Mouse (Mus musculus) kidney, embryonic 16.5 days (tissue): ENCODE data around the gene Rpf2. TPM values are rescaled to one million over a fixed set of nuclear protein-coding genes. Genes with fewer than 3 reads are reported as not detected.

Experiments used
- ATAC-seq: fragments of 200-750 bp; cut with Nextera tagmentation; 2 replicates; pipeline ENCODE4 v1.8.0; 2017; ENCODE audit warnings: moderate TSS enrichment; ENCODE audit not compliant: low FRiP score, low TSS enrichment
- H3K27ac ChIP-seq: fragments of 300-500 bp; sonication (generic); 2 replicates; pipeline ENCODE4 v1.5.1; 2014; ENCODE audit warnings: low read length
- H3K27me3 ChIP-seq: fragments of 300-500 bp; sonication (generic); 2 replicates; pipeline ENCODE4 v1.6.1; 2014; ENCODE audit warnings: low read length, control low read depth, mixed read lengths; ENCODE audit not compliant: insufficient read depth
- H3K36me3 ChIP-seq: fragments of 300-500 bp; sonication (generic); 2 replicates; pipeline ENCODE4 v1.6.1; 2014; ENCODE audit warnings: low read length, control low read depth, mixed read lengths; ENCODE audit not compliant: insufficient read depth
- H3K4me1 ChIP-seq: fragments of 300-500 bp; sonication (generic); 2 replicates; pipeline ENCODE4 v1.6.1; 2014; ENCODE audit warnings: low read length, control low read depth, mixed read lengths; ENCODE audit not compliant: insufficient read depth
- H3K4me2 ChIP-seq: fragments of 300-500 bp; sonication (generic); replicated peaks from 2 replicates; pipeline ENCODE4 v1.6.1; 2014; ENCODE audit warnings: low read depth, low read length
- H3K4me3 ChIP-seq: fragments of 300-500 bp; sonication (generic); 2 replicates; pipeline ENCODE4 v1.5.1; 2014; ENCODE audit warnings: mild to moderate bottlenecking, low read length
- H3K9ac ChIP-seq: fragments of 300-500 bp; sonication (generic); replicated peaks from 2 replicates; pipeline ENCODE4 v1.6.1; 2014; ENCODE audit warnings: low read length
- H3K9me3 ChIP-seq: fragments of 300-500 bp; sonication (generic); 2 replicates; pipeline ENCODE4 v1.6.1; 2016; ENCODE audit warnings: low read length, control low read depth
- WGBS: fragments of 180-500 bp; shearing (Covaris S2); extraction: QIAGEN DNeasy Blood & Tissue Kit; methylation state at CpG from one replicate; pipeline ENCODE4 v1.1.7; 2014; 5-methylcytosine and 5-hydroxymethylcytosine counted together
- polyA plus RNA-seq: library from polyadenylated mRNA; unstranded; fragments of >200 nt; fragmentation: Nextera tagmentation; extraction: Ambion mirVana; gene quantifications from 2 replicates; pipeline ENCODE4 v1.2.1, GENCODE M21; 2015

The Rpf2 gene
- polyA plus RNA-seq, 1 experiment from 2014 or later = 71.0 TPM

- Histone ChIP-seq H3K9me3 (no peaks in the 10 kb centered on the region), H3K36me3 (peaks cover 22% of the 10 kb centered on the region), H3K4me2 (peak overlapping the region; percentile 89), H3K9ac (peak overlapping the region; percentile 91), H3K27me3 (no peaks in the 10 kb centered on the region), H3K4me1 (peaks cover 12% of the 10 kb centered on the region), H3K27ac (peak overlapping the region; percentile 98), H3K4me3 (peak overlapping the region; percentile 80)
- WGBS = 2% methylated on average over 5 of the region's 5 CpGs
- peak; percentile 84 for ATAC-seq
Observed at GRCm38 (mm10) chr10:40256716-40257115, 9.9 kb upstream of the Rpf2 start.

GRCm38 (mm10) chr10:40250969-40251368, 4.1 kb upstream of the Rpf2 start:
- peaks cover 50% of the 10 kb centered on the region for H3K36me3 ChIP-seq
- H3K9ac ChIP-seq = no peak overlapping the region

DNA sequence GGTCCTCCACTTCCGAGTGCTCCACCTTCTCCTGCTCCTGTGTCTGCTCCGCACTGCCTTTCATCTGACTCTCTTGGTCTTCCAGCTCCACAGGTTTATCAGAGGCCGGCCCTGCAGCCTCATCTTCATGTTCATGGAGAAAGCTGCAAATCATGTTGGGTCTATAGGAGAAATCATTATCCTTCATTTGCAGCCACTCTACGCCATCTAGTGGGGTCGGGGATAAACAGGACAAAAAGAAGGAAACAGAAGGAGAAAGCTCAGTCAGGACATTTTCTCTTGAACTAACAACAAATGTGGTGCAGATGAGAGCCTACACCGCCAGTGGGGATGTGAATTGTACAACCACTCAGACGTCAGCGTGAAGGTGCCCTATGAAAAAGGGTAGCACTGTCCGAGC, 2.8 kb upstream of the Rpf2 start:
- WGBS = 87% methylated on average over 9 of the region's 9 CpGs
- no peaks in the 10 kb centered on the region for H3K9me3 ChIP-seq
- peaks cover 8% of the 10 kb centered on the region; the same call in 1 of the 2 replicates for H3K4me1 ChIP-seq
- peaks cover 47% of the 10 kb centered on the region for H3K36me3 ChIP-seq
- no peak for ATAC-seq
- no peaks in the 10 kb centered on the region for H3K27me3 ChIP-seq
- H3K4me2 ChIP-seq = no peak overlapping the region
- no peak overlapping the region for H3K9ac ChIP-seq
- H3K27ac ChIP-seq = no peak overlapping the region
- no peak overlapping the region for H3K4me3 ChIP-seq

More at GRCm38 (mm10) chr10:40250969-40251368, 4.1 kb upstream of the Rpf2 start:
- no peaks in the 10 kb centered on the region for H3K9me3 ChIP-seq
- 90% methylated on average over 6 of the region's 6 CpGs for WGBS
- no peak overlapping the region for H3K4me2 ChIP-seq
- no peak overlapping the region for H3K4me3 ChIP-seq
- H3K27me3 ChIP-seq = no peaks in the 10 kb centered on the region
- H3K4me1 ChIP-seq = peaks cover 5% of the 10 kb centered on the region; the same call in 1 of the 2 replicates
- ATAC-seq = no peak
- H3K27ac ChIP-seq = no peak overlapping the region

DNA sequence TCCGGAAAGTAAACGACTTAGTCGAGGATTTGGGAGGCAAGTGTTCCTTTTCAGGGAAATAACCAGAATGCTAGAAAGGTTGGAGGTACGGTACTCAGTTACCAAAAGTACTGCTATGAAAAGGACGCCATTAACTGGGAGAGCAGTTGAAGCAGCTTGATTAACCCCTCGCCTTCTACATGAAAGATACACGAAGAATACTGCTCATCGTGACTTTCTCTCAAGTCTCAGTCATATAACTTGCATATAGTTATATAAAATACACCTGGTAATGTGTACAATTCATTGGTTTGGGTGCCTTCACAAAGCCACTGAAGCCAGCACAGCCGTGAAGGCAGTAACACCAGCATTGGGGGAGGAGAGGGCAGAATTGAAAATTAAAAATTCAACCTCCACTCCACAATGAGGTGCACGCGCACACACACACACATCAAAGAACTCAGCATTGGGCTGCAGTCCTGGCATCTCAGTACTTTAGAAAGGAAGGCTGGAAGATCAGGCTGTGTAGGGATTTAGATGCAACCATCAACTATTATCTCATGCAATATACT, 405 bp upstream of the Rpf2 start:
- H3K27me3 ChIP-seq = no peaks in the 10 kb centered on the region
- peak overlapping the region; percentile 84 for H3K4me3 ChIP-seq
- peaks cover 8% of the 10 kb centered on the region; the same call in 1 of the 2 replicates for H3K4me1 ChIP-seq
- peak overlapping the region; percentile 78 for H3K9ac ChIP-seq
- H3K4me2 ChIP-seq = peak overlapping the region; percentile 67
- peak overlapping the region; percentile 73 for H3K27ac ChIP-seq
- H3K36me3 ChIP-seq = peaks cover 45% of the 10 kb centered on the region
- ATAC-seq = peak; percentile 40
- WGBS = 32% methylated on average over 11 of the region's 11 CpGs
- no peaks in the 10 kb centered on the region for H3K9me3 ChIP-seq

DNA sequence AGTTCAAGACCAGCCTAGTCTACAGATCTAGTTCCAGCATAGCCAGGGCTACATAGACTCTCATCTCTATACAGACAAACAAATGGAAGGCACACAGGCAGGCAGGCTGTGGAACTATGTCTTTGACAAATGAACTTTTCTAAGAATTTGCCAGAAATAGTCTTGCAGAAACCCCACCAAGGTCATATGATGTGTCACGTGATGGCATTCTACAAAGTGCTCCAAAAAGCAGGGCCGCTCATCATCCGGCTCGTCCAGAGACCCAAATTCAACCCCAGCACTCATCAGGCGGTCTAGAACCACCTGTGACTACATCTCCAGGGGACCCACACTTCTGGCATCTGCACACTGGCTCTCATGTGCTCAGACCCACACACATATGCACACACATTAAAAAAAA, 9.0 kb downstream of the Rpf2 start:
- Histone ChIP-seq H3K4me2 (no peak overlapping the region), H3K36me3 (peaks cover 25% of the 10 kb centered on the region), H3K27ac (no peak overlapping the region), H3K4me1 (no peaks in the 10 kb centered on the region), H3K27me3 (no peaks in the 10 kb centered on the region), H3K4me3 (no peak overlapping the region), H3K9ac (no peak overlapping the region), H3K9me3 (no peaks in the 10 kb centered on the region)
- ATAC-seq = no peak
- 91% methylated on average over 5 of the region's 5 CpGs for WGBS

- ATAC-seq = no peak
- no peak overlapping the region for H3K9ac ChIP-seq
- H3K27me3 ChIP-seq = no peaks in the 10 kb centered on the region
- H3K4me2 ChIP-seq = no peak overlapping the region
- H3K4me1 ChIP-seq = no peaks in the 10 kb centered on the region
- H3K9me3 ChIP-seq = no peaks in the 10 kb centered on the region
- 79% methylated on average over 3 of the region's 3 CpGs for WGBS
- H3K4me3 ChIP-seq = no peak overlapping the region
- peaks cover 37% of the 10 kb centered on the region for H3K36me3 ChIP-seq
- H3K27ac ChIP-seq = no peak overlapping the region
Observed at GRCm38 (mm10) chr10:40233241-40233640, 13.6 kb downstream of the Rpf2 start.

GRCm38 (mm10) chr10:40232442-40232841, 14.4 kb downstream of the Rpf2 start:
- Histone ChIP-seq H3K4me1 (no peaks in the 10 kb centered on the region), H3K9ac (no peak overlapping the region), H3K27me3 (no peaks in the 10 kb centered on the region), H3K36me3 (peaks cover 37% of the 10 kb centered on the region), H3K4me3 (no peak overlapping the region), H3K4me2 (no peak overlapping the region), H3K9me3 (no peaks in the 10 kb centered on the region), H3K27ac (no peak overlapping the region)
- no peak for ATAC-seq
- 84% methylated on average over 7 of the region's 7 CpGs for WGBS

DNA sequence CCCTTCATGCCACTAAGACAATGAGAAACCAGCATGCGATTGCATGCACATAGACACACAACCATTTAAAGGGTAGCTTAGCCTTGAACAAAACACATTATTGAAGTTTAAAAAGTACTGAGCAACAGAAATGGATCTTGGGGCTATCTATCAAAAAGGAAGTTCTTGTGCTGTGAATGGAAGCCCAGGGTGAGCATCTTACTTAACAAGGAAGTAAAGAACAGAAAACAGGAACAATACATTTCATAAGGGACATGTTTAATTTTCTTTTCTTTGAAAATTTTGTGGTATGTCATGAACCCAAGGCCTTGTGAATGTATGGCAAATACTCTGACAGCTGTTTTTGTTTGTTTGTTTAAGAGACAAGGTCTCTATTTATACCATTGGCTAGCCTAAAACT, 17.1 kb downstream of the Rpf2 start:
- H3K36me3 ChIP-seq = peaks cover 39% of the 10 kb centered on the region
- H3K4me3 ChIP-seq = no peak overlapping the region
- ATAC-seq = no peak
- no peaks in the 10 kb centered on the region for H3K4me1 ChIP-seq
- H3K27ac ChIP-seq = no peak overlapping the region
- no peak overlapping the region for H3K4me2 ChIP-seq
- no peak overlapping the region for H3K9ac ChIP-seq
- no peaks in the 10 kb centered on the region for H3K27me3 ChIP-seq
- WGBS = 96% methylated on average over 1 of the region's 1 CpGs
- no peaks in the 10 kb centered on the region for H3K9me3 ChIP-seq

DNA sequence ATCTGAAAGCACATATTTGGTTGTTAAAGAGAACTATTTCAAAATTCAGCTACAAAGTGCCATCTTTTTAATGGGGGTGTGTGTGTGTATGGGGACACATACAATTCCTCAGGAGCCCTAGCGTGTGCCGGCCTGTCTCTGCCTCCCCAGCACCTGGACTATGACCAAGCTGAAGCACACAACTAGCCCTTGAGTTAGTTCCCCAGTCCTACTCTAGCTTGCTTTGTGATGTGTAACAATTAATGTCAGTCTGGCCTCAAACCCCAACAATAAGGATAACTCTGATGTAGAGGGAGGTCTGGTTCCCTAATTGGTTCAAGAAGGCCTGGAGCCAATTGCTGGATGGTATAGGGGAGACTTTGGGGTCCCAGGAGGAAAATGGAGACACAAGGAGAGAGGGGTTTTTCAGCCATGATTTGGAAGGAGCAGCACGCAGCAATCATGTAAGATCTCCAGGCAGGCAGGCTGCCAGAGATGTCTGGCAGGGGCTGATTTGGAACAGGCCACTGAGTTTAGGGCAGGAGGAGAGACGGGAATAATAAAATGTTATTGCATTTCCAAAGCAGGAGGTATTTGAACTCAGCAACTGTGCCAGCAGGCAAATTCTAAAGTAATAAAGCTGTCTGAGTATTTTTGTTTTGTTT, 19.1 kb downstream of the Rpf2 start:
- no peak for ATAC-seq
- Histone ChIP-seq H3K36me3 (peaks cover 56% of the 10 kb centered on the region), H3K27ac (no peak overlapping the region), H3K4me1 (no peaks in the 10 kb centered on the region), H3K4me3 (no peak overlapping the region), H3K9me3 (no peaks in the 10 kb centered on the region), H3K27me3 (no peaks in the 10 kb centered on the region), H3K4me2 (no peak overlapping the region), H3K9ac (no peak overlapping the region)
- WGBS = 70% methylated on average over 4 of the region's 4 CpGs

DNA sequence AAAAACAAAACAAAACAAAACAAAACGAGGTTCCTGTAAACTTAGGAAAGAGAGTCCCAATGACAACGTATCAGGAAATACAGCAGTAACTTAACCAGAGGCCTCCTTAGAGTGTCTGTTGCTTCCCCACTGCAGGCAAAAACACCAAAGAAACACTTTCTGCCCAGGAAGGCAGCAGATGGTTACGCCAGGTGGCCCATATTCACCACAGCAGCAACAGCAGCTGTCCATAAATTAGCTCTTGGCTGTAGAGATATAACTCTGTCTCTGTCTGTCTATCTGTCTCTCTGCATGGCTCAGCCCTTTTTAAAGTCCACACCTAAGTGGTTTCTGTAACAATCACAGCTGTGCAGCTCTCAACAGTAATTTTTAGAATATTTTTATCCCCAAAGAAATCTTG, 28.0 kb downstream of the Rpf2 start:
- H3K27ac ChIP-seq = no peak overlapping the region
- ATAC-seq = no peak
- no peak overlapping the region for H3K4me2 ChIP-seq
- H3K9me3 ChIP-seq = peaks cover 3% of the 10 kb centered on the region; the same call in 1 of the 2 replicates
- no peak overlapping the region for H3K4me3 ChIP-seq
- no peaks in the 10 kb centered on the region for H3K4me1 ChIP-seq
- 63% methylated on average over 3 of the region's 3 CpGs for WGBS
- no peaks in the 10 kb centered on the region for H3K27me3 ChIP-seq
- H3K9ac ChIP-seq = no peak overlapping the region
- H3K36me3 ChIP-seq = peaks cover 25% of the 10 kb centered on the region
